24 mouse cellular contexts compared by ENCODE assay signal in the genomic region with DNA sequence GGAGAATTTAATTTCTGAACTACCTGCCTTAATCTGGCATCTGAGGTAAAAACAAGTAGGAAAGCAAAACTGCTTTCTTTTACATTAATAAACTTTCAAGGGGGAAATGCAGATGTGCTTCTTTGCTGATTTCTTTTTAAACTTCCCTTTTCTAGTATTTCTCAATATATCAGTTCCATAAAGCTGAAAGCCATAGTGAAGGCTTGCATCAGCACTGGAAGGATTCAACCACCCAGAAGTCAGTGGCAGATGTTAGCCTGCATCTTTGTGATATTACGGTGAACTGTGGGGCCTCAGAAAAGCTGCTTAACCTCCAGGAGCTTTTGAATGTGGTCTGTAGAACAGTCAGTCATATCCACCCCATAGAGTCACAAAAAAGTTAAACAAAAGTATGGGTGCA. TPM values are rescaled to one million over a fixed set of nuclear protein-coding genes. Genes with fewer than 3 reads are reported as not detected.
"Had no signal": no experiment of that assay in that cellular context is flagged by ENCODE, and none has a peak within 500 bp of the region (broad histone marks: within the 10 kb centered on the region; RNA-seq: fewer than 3 reads in every experiment).

No protein-coding gene starts in this region.

- H3K4me3 ChIP-seq: intestine, embryonic 15.5 days; kidney, embryonic 15.5 days; limb, embryonic 10.5 days; limb, embryonic 13.5 days; lung, embryonic 15.5 days; midbrain, embryonic 12.5 days; midbrain, embryonic 15.5 days; myocyte; neural tube, embryonic 13.5 days; stomach, embryonic 15.5 days had no signal

- H3K27ac ChIP-seq: intestine, embryonic 15.5 days; kidney, embryonic 15.5 days; limb, embryonic 10.5 days; limb, embryonic 13.5 days; liver, embryonic 14.5 days; lung, embryonic 15.5 days; midbrain, embryonic 12.5 days; midbrain, embryonic 15.5 days; neural tube, embryonic 13.5 days; stomach, embryonic 15.5 days had no signal

- H3K9me3 ChIP-seq: intestine, embryonic 15.5 days; kidney, embryonic 15.5 days; limb, embryonic 10.5 days; limb, embryonic 13.5 days; lung, embryonic 15.5 days; midbrain, embryonic 12.5 days; midbrain, embryonic 15.5 days; neural tube, embryonic 13.5 days; stomach, embryonic 15.5 days had no signal

- H3K9ac ChIP-seq: intestine, embryonic 15.5 days; kidney, embryonic 15.5 days; limb, embryonic 13.5 days; liver, embryonic 14.5 days; liver, postnatal 0 days; lung, embryonic 15.5 days; midbrain, embryonic 12.5 days; midbrain, embryonic 15.5 days; neural tube, embryonic 13.5 days; stomach, embryonic 15.5 days had no signal

- H3K4me1 ChIP-seq: intestine, embryonic 15.5 days; kidney, embryonic 15.5 days; limb, embryonic 10.5 days; limb, embryonic 13.5 days; lung, embryonic 15.5 days; midbrain, embryonic 12.5 days; midbrain, embryonic 15.5 days; neural tube, embryonic 13.5 days; stomach, embryonic 15.5 days had no signal

- H3K4me2 ChIP-seq: intestine, embryonic 15.5 days; kidney, embryonic 15.5 days; limb, embryonic 13.5 days; lung, embryonic 15.5 days; midbrain, embryonic 12.5 days; midbrain, embryonic 15.5 days; neural tube, embryonic 13.5 days; stomach, embryonic 15.5 days had no signal

- ATAC-seq: intestine, embryonic 15.5 days; liver, postnatal 0 days; midbrain, embryonic 15.5 days had no signal

- H3K27me3 ChIP-seq: intestine, embryonic 15.5 days; kidney, embryonic 15.5 days; limb, embryonic 13.5 days; lung, embryonic 15.5 days; midbrain, embryonic 12.5 days; midbrain, embryonic 15.5 days; neural tube, embryonic 13.5 days; stomach, embryonic 15.5 days had no signal

- DNase-seq: kidney, adult 11 months; kidney, adult 8-10 months; kidney, postnatal 14 days; kidney, postnatal 4 days; layer of hippocampus, adult 9-11 months; liver; liver, postnatal 0 days; lung, postnatal 10 days; lung, postnatal 4 days; right cerebral cortex, postnatal 4 days; thymus, postnatal 25 days had no signal

- H3K36me3 ChIP-seq: intestine, embryonic 15.5 days; kidney, embryonic 15.5 days; limb, embryonic 10.5 days; limb, embryonic 13.5 days; lung, embryonic 15.5 days; midbrain, embryonic 12.5 days; midbrain, embryonic 15.5 days; neural tube, embryonic 13.5 days; stomach, embryonic 15.5 days had no signal

RNA-seq across cellular contexts. Expression of a gene that starts 2.3 kb away (rescaled TPM):
- total RNA-seq: layer of hippocampus, adult 18-20 months; layer of hippocampus, postnatal 25 days had no signal
- polyA plus RNA-seq: midbrain, embryonic 12.5 days; midbrain, embryonic 15.5 days had no signal
